In genomic region chr16:95469262-95470139, GRCm38 (mm10) we compare ENCODE assay signal across 22 mouse cellular contexts.
DNase-seq lines count a peak whose midpoint lies in the region; ATAC-seq and TF ChIP-seq lines count a peak whose summit lies in the region.
"Had no signal": no experiment of that assay in that cellular context is flagged by ENCODE, and none has a peak within 500 bp of the region (broad histone marks: within the 10 kb centered on the region; RNA-seq: fewer than 3 reads in every experiment).

No protein-coding gene starts in this region.

- no peak for ATAC-seq in hindbrain, embryonic 16.5 days
- ATAC-seq in limb, embryonic 15.5 days (ENCODE audit: insufficient number of reproducible peaks, low FRiP score, low TSS enrichment, low read depth) = no peak; the same call in 1 of the 2 replicates
- ATAC-seq in kidney, embryonic 15.5 days (replicated peaks; ENCODE audit: low FRiP score) = no peak
- no peak for ATAC-seq in monocyte, adult 5-6 weeks (replicated peaks; ENCODE audit: insufficient number of reproducible peaks, low FRiP score, low TSS enrichment, poor library complexity, severe bottlenecking)
- ATAC-seq: activated CD4-positive, CD25-positive, alpha-beta regulatory T cell, adult 4 months; forebrain, embryonic 15.5 days; intestine, embryonic 16.5 days; Patski had no signal

- no peaks in the 10 kb centered on the region; the same call in 1 of the 2 replicates for H3K4me1 ChIP-seq in hindbrain, embryonic 10.5 days (replicated peaks)
- no peaks in the 10 kb centered on the region for H3K4me1 ChIP-seq in hindbrain, embryonic 16.5 days (ENCODE audit: control insufficient read depth, insufficient read depth, low read depth, low read length)
- peaks cover 2% of the 10 kb centered on the region; the same call in 1 of the 2 replicates for H3K4me1 ChIP-seq in embryonic fibroblast, embryonic 13.5 days (ENCODE audit: control insufficient read depth, insufficient read depth, low read length)
- peaks cover 29% of the 10 kb centered on the region for H3K4me1 ChIP-seq in limb, embryonic 15.5 days
- no peaks in the 10 kb centered on the region for H3K4me1 ChIP-seq in kidney, embryonic 15.5 days
- H3K4me1 ChIP-seq: forebrain, embryonic 15.5 days; midbrain, embryonic 12.5 days had no signal

- no peaks in the 10 kb centered on the region for H3K27me3 ChIP-seq in hindbrain, embryonic 10.5 days (ENCODE audit: insufficient read depth, poor library complexity, severe bottlenecking)
- H3K27me3 ChIP-seq in hindbrain, embryonic 16.5 days (replicated peaks; ENCODE audit: control insufficient read depth, insufficient read depth, low read length) = no peaks in the 10 kb centered on the region
- H3K27me3 ChIP-seq in limb, embryonic 15.5 days = no peaks in the 10 kb centered on the region
- no peaks in the 10 kb centered on the region for H3K27me3 ChIP-seq in kidney, embryonic 15.5 days
- H3K27me3 ChIP-seq: forebrain, embryonic 15.5 days; midbrain, embryonic 12.5 days had no signal

- H3K27ac ChIP-seq in hindbrain, embryonic 10.5 days = 0 out of 2 replicates have a peak overlapping the region, but pooled peaks have one; percentile 1
- no peak overlapping the region for H3K27ac ChIP-seq in hindbrain, embryonic 16.5 days (ENCODE audit: low read depth, low read length)
- peak overlapping the region; percentile 36; the same call in 1 of the 2 replicates for H3K27ac ChIP-seq in embryonic fibroblast, embryonic 13.5 days (ENCODE audit: insufficient read depth, low read length)
- peak overlapping the region; percentile 59; the same call in 1 of the 2 replicates for H3K27ac ChIP-seq in limb, embryonic 15.5 days
- no peak overlapping the region for H3K27ac ChIP-seq in kidney, embryonic 15.5 days
- H3K27ac ChIP-seq: forebrain, embryonic 15.5 days; midbrain, embryonic 12.5 days had no signal

- H3K4me3 ChIP-seq in hindbrain, embryonic 10.5 days = no peak overlapping the region
- no peak overlapping the region for H3K4me3 ChIP-seq in hindbrain, embryonic 16.5 days (ENCODE audit: low read length)
- H3K4me3 ChIP-seq in embryonic fibroblast, embryonic 13.5 days (ENCODE audit: insufficient read depth, low read length) = no peak overlapping the region
- H3K4me3 ChIP-seq in limb, embryonic 15.5 days = no peak overlapping the region
- no peak overlapping the region for H3K4me3 ChIP-seq in kidney, embryonic 15.5 days (replicated peaks)
- H3K4me3 ChIP-seq: forebrain, embryonic 15.5 days; midbrain, embryonic 12.5 days had no signal

- H3K9ac ChIP-seq in hindbrain, embryonic 16.5 days (ENCODE audit: low read depth, low read length) = no peak overlapping the region
- H3K9ac ChIP-seq in limb, embryonic 15.5 days = no peak overlapping the region
- no peak overlapping the region for H3K9ac ChIP-seq in kidney, embryonic 15.5 days
- H3K9ac ChIP-seq: forebrain, embryonic 15.5 days; midbrain, embryonic 12.5 days had no signal

- TF ChIP-seq CTCF in embryonic fibroblast, embryonic 13.5 days (IDR thresholded peaks at IDR 0.05; ENCODE audit: borderline replicate concordance, insufficient read depth, low read length) = no peak

- H3K36me3 ChIP-seq in hindbrain, embryonic 10.5 days = no peaks in the 10 kb centered on the region
- H3K36me3 ChIP-seq in hindbrain, embryonic 16.5 days (ENCODE audit: control insufficient read depth, insufficient read depth, low read length) = no peaks in the 10 kb centered on the region
- no peaks in the 10 kb centered on the region for H3K36me3 ChIP-seq in limb, embryonic 15.5 days
- H3K36me3 ChIP-seq in kidney, embryonic 15.5 days = no peaks in the 10 kb centered on the region
- H3K36me3 ChIP-seq: forebrain, embryonic 15.5 days; midbrain, embryonic 12.5 days had no signal

- H3K9me3 ChIP-seq in hindbrain, embryonic 10.5 days = no peaks in the 10 kb centered on the region
- H3K9me3 ChIP-seq in hindbrain, embryonic 16.5 days (ENCODE audit: control insufficient read depth, low read length) = no peaks in the 10 kb centered on the region
- no peaks in the 10 kb centered on the region for H3K9me3 ChIP-seq in limb, embryonic 15.5 days
- H3K9me3 ChIP-seq in kidney, embryonic 15.5 days (replicated peaks) = no peaks in the 10 kb centered on the region
- H3K9me3 ChIP-seq: forebrain, embryonic 15.5 days; midbrain, embryonic 12.5 days had no signal

- H3K4me2 ChIP-seq in hindbrain, embryonic 16.5 days (ENCODE audit: low read length) = no peak overlapping the region
- H3K4me2 ChIP-seq in limb, embryonic 15.5 days = no peak overlapping the region
- no peak overlapping the region for H3K4me2 ChIP-seq in kidney, embryonic 15.5 days
- H3K4me2 ChIP-seq: forebrain, embryonic 15.5 days; liver, embryonic 11.5 days; midbrain, embryonic 12.5 days had no signal

- no peak for TF ChIP-seq POLR2A in embryonic fibroblast, embryonic 13.5 days (IDR thresholded peaks at IDR 0.05; ENCODE audit: low read depth, low read length)

- WGBS in hindbrain, embryonic 10.5 days = 64% methylated on average over 9 of the region's 9 CpGs
- WGBS in hindbrain, embryonic 16.5 days = 76% methylated on average over 9 of the region's 9 CpGs
- WGBS in limb, embryonic 15.5 days = 31% methylated on average over 9 of the region's 9 CpGs
- 65% methylated on average over 9 of the region's 9 CpGs for WGBS in kidney, embryonic 15.5 days

- DNase-seq in hindbrain, embryonic 10.5 days (ENCODE audit: low spot score) = peak; percentile 56
- peak; percentile 83 for DNase-seq in embryo, embryonic 11 days
- no peak for DNase-seq in liver
- DNase-seq: cerebellum, postnatal 10 days; heart, postnatal 4 days; kidney, postnatal 14 days; lung, adult 2 months; lung, postnatal 36 days; retina, postnatal 1 day; right cerebral cortex, postnatal 4 days; thymus, postnatal 4 days had no signal

Comparison
In these comparisons a context has a peak if more than half of its experiments do, and no peak if none do; other contexts are left out.
1. H3K27ac ChIP-seq: peak in hindbrain, embryonic 10.5 days (single experiment), embryonic fibroblast, embryonic 13.5 days (single experiment) and limb, embryonic 15.5 days (single experiment); none in hindbrain, embryonic 16.5 days (single experiment) and kidney, embryonic 15.5 days (single experiment).